Comparison of ENCODE assay signal across 27 mouse cellular contexts in the genomic region with DNA sequence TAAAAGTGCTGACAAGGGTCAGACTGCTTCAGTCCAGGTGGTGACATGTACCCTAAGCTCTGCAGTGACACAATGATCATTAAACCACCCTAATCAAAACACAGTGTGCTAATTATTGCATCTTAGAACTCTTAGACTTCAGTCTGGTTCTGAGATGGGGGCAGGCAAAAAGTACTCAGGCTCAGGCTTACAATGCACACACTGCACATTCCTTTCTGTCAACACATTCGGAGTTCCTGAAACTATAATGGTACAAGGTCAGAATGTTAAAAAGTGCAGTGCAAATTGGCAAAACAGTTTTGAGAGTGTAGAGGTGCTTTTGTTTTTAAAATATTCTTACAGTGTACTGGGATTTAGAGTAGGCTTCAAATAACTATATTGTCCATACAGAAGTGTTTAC.
DNase-seq lines count a peak whose midpoint lies in the region; ATAC-seq and TF ChIP-seq lines count a peak whose summit lies in the region.
"Had no signal": no experiment of that assay in that cellular context is flagged by ENCODE, and none has a peak within 500 bp of the region (broad histone marks: within the 10 kb centered on the region; RNA-seq: fewer than 3 reads in every experiment).

No protein-coding gene starts in this region.

- H3K4me1 ChIP-seq in heart, embryonic 14.5 days (ENCODE audit: control insufficient read depth in 2 of 2, insufficient read depth in 2 of 2, low read length in 2 of 2): peaks cover 4 to 19% of the 10 kb centered on the region in 2 experiments
- H3K4me1 ChIP-seq in heart, adult 2 months (ENCODE audit: control insufficient read depth, insufficient read depth, low read length): no peaks in the 10 kb centered on the region; the same call in 1 of the 2 replicates
- no peaks in the 10 kb centered on the region for H3K4me1 ChIP-seq in kidney, embryonic 14.5 days (ENCODE audit: control insufficient read depth, insufficient read depth, low read length)
- H3K4me1 ChIP-seq: forebrain, embryonic 13.5 days; hindbrain, embryonic 12.5 days; liver, embryonic 12.5 days had no signal

- H3K79me2 ChIP-seq in heart, adult 2 months (replicated peaks; ENCODE audit: control insufficient read depth, insufficient read depth, low read length): no peaks in the 10 kb centered on the region

- TF ChIP-seq POLR2A in heart, adult 2 months (IDR thresholded peaks at IDR 0.05; ENCODE audit: insufficient read depth, low read depth, low read length): no peak

- peak; percentile 50; the same call in 1 of the 2 replicates for ATAC-seq in heart, embryonic 14.5 days (ENCODE audit: insufficient number of reproducible peaks, insufficient read depth, low FRiP score, low read depth)
- ATAC-seq in kidney, embryonic 14.5 days (ENCODE audit: low FRiP score, low TSS enrichment): no peak
- ATAC-seq: forebrain, embryonic 13.5 days; hindbrain, postnatal 0 days; liver, embryonic 12.5 days; liver, postnatal 0 days; midbrain, embryonic 16.5 days had no signal

- H3K4me2 ChIP-seq in heart, embryonic 14.5 days (ENCODE audit: low read length): no peak overlapping the region
- H3K4me2 ChIP-seq in kidney, embryonic 14.5 days (replicated peaks; ENCODE audit: low read depth, low read length): no peak overlapping the region
- H3K4me2 ChIP-seq: forebrain, embryonic 13.5 days; hindbrain, embryonic 12.5 days; liver, embryonic 12.5 days; midbrain, embryonic 11.5 days had no signal

- no peak overlapping the region for H3K4me3 ChIP-seq in heart, embryonic 14.5 days (ENCODE audit: control insufficient read depth in 1 of 2, insufficient read depth in 1 of 2, low read depth in 1 of 2, low read length in 2 of 2)
- no peak overlapping the region for H3K4me3 ChIP-seq in heart, adult 2 months
- no peak overlapping the region for H3K4me3 ChIP-seq in kidney, embryonic 14.5 days (ENCODE audit: low read length)
- H3K4me3 ChIP-seq: forebrain, embryonic 13.5 days; hindbrain, embryonic 12.5 days; left cerebral cortex, adult 2 months; liver, embryonic 12.5 days had no signal

- H3K36me3 ChIP-seq in heart, embryonic 14.5 days (ENCODE audit: control insufficient read depth, insufficient read depth, low read length): 0 out of 2 replicates have a peak, but pooled peaks cover 3% of the 10 kb centered on the region
- H3K36me3 ChIP-seq in heart, adult 2 months (ENCODE audit: control insufficient read depth, insufficient read depth, low read length): peaks cover 2% of the 10 kb centered on the region
- H3K36me3 ChIP-seq in kidney, embryonic 14.5 days (ENCODE audit: control insufficient read depth, insufficient read depth, low read length): 0 out of 2 replicates have a peak, but pooled peaks cover 3% of the 10 kb centered on the region
- H3K36me3 ChIP-seq: hindbrain, embryonic 12.5 days; liver, embryonic 12.5 days had no signal

- H3K27me3 ChIP-seq in heart, embryonic 14.5 days (ENCODE audit: control insufficient read depth, insufficient read depth, low read length): no peaks in the 10 kb centered on the region
- no peaks in the 10 kb centered on the region for H3K27me3 ChIP-seq in heart, adult 2 months (ENCODE audit: control insufficient read depth, insufficient read depth, low read length)
- no peaks in the 10 kb centered on the region for H3K27me3 ChIP-seq in kidney, embryonic 14.5 days (ENCODE audit: control insufficient read depth, insufficient read depth, low read length)
- H3K27me3 ChIP-seq: forebrain, embryonic 13.5 days; hindbrain, embryonic 12.5 days; liver, embryonic 12.5 days had no signal

- H3K9ac ChIP-seq in heart, embryonic 14.5 days (ENCODE audit: low read length): no peak overlapping the region
- H3K9ac ChIP-seq in heart, adult 2 months (ENCODE audit: low read depth, low read length): no peak overlapping the region
- H3K9ac ChIP-seq in kidney, embryonic 14.5 days (ENCODE audit: low read depth, low read length): no peak overlapping the region
- H3K9ac ChIP-seq: forebrain, embryonic 13.5 days; hindbrain, embryonic 12.5 days; liver, embryonic 12.5 days; liver, postnatal 0 days had no signal

- peak; percentile 2 for DNase-seq in heart, adult 8-10 months (ENCODE audit: low spot score)
- DNase-seq in heart, adult 11 months: no peak
- no peak for DNase-seq in heart, adult 2 months
- peak; percentile 2 for DNase-seq in kidney, postnatal 14 days
- DNase-seq in heart, postnatal 10 days: peak; percentile 12 to 18
- no peak for DNase-seq in urinary bladder, adult 2 months (ENCODE audit: low spot score)
- DNase-seq: adrenal gland, postnatal 14 days; cerebellum, adult 11-12 months; cerebellum, adult 9-11 months; gastrocnemius, postnatal 14 days; kidney, adult 11 months; kidney, postnatal 10 days; liver, postnatal 0 days; lung, postnatal 36 days; right cerebral cortex, postnatal 4 days; thymus, adult 18-20 months; thymus, postnatal 36 days had no signal

- peak overlapping the region; percentile 70 to 76 for H3K27ac ChIP-seq in heart, embryonic 14.5 days (replicated peaks in 1 of 2; ENCODE audit: control insufficient read depth in 1 of 2, insufficient read depth in 1 of 2, low read depth in 2 of 2, low read length in 2 of 2)
- no peak overlapping the region for H3K27ac ChIP-seq in heart, adult 2 months
- H3K27ac ChIP-seq in kidney, embryonic 14.5 days (ENCODE audit: low read depth, low read length): no peak overlapping the region
- H3K27ac ChIP-seq: forebrain, embryonic 13.5 days; hindbrain, embryonic 12.5 days; hindbrain, postnatal 0 days; left cerebral cortex, adult 2 months; liver, embryonic 12.5 days; stomach, postnatal 0 days had no signal

- no peak for TF ChIP-seq EP300 in heart, adult 2 months (IDR thresholded peaks at IDR 0.05; ENCODE audit: insufficient read depth, low read depth, low read length)

- no peak for TF ChIP-seq CTCF in heart, adult 2 months (IDR thresholded peaks at IDR 0.05)

- 2% methylated on average over 1 of the region's 1 CpGs for WGBS in heart, embryonic 14.5 days
- 38% methylated on average over 1 of the region's 1 CpGs for WGBS in heart, adult 2 months
- WGBS in kidney, embryonic 14.5 days: 63% methylated on average over 1 of the region's 1 CpGs

- H3K9me3 ChIP-seq in heart, embryonic 14.5 days (ENCODE audit: control insufficient read depth, low read length): no peaks in the 10 kb centered on the region
- H3K9me3 ChIP-seq in kidney, embryonic 14.5 days (ENCODE audit: control insufficient read depth, low read length): no peaks in the 10 kb centered on the region
- H3K9me3 ChIP-seq: forebrain, embryonic 13.5 days; hindbrain, embryonic 12.5 days; liver, embryonic 12.5 days had no signal

- intact Hi-C loops in heart, adult 2 months (cut with DNase I): no loop called here
- intact Hi-C loops in heart, postnatal 10 days (cut with DNase I): no loop called here

Comparison
In these comparisons a context has a peak if more than half of its experiments do, and no peak if none do; other contexts are left out.
1. DNase-seq: peak in heart, adult 8-10 months (single experiment), kidney, postnatal 14 days (single experiment) and heart, postnatal 10 days (2 of 2); none in heart, adult 11 months (single experiment), heart, adult 2 months (0 of 2) and urinary bladder, adult 2 months (single experiment).
2. H3K27ac ChIP-seq: peak in heart, embryonic 14.5 days (2 of 2); none in heart, adult 2 months (single experiment) and kidney, embryonic 14.5 days (single experiment).